Mouse (Mus musculus): ENCODE data around the gene Aurkc. TPM values are rescaled to one million over a fixed set of nuclear protein-coding genes. Genes with fewer than 3 reads are reported as not detected.

Aurkc gene
- not detected in 2 replicates for polyA plus RNA-seq (2012; ENCODE audit: low replicate concordance)

DNA sequence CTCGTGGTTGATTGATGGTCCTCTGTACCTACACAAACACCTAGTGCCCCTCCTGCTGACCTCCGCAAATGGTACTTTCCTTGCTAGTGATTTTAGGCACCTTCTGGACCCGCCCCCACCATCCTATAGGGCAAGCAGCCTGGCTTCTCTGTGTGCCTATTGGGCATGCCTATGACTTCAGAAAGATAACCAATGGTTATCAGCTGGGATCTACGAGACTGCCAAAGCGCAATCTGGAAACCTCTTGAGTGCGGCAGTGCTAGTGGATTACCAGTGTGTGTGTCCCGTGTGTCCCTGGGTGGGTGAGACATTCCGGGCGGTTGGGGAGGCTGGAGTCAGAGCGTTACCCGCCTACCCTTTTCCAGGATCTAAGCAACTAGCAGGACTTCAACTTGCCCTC, at the start of gene Aurkc:
Gene Aurkc (plus strand): TSS at position 50 of the 400 bp plus-strand sequence.

Other genes with a start within 250 kb of the Aurkc start
- gene Zfp954, start 126.2 kb downstream of the Aurkc start, polyA plus RNA-seq (2012; ENCODE audit: low replicate concordance): 2.1 and 2.8 TPM in 2 replicates
- not detected in 2 replicates for gene Zfp773, start 141.5 kb downstream of the Aurkc start, polyA plus RNA-seq (2012; ENCODE audit: low replicate concordance)
- 0.06 TPM in 2 replicates for gene Zfp418, start 176.0 kb downstream of the Aurkc start, polyA plus RNA-seq (2012; ENCODE audit: low replicate concordance)
- 0.11 TPM in 1 of 2 replicates, not detected in the other for gene Zfp772, start 214.7 kb downstream of the Aurkc start, polyA plus RNA-seq (2012; ENCODE audit: low replicate concordance)

Data from leukemia stem cell, adult 10-12 weeks (primary cell).